27 mouse cellular contexts compared by ENCODE assay signal in genomic region chr12:5345088-5345487, GRCm38 (mm10). TPM values are rescaled to one million over a fixed set of nuclear protein-coding genes. Genes with fewer than 3 reads are reported as not detected.
"Had no signal": no experiment of that assay in that cellular context is flagged by ENCODE, and none has a peak within 500 bp of the region (broad histone marks: within the 10 kb centered on the region; RNA-seq: fewer than 3 reads in every experiment).

No protein-coding gene starts in this region.

- H3K9ac ChIP-seq: heart, embryonic 13.5 days; heart, embryonic 15.5 days; hindbrain, embryonic 12.5 days; hindbrain, embryonic 14.5 days; intestine, embryonic 15.5 days; kidney, embryonic 15.5 days; limb, embryonic 12.5 days; liver, embryonic 12.5 days had no signal

- H3K27me3 ChIP-seq: heart, embryonic 13.5 days; heart, embryonic 15.5 days; hindbrain, embryonic 12.5 days; intestine, embryonic 15.5 days; kidney, embryonic 15.5 days; limb, embryonic 12.5 days; liver, embryonic 12.5 days had no signal

- H3K4me2 ChIP-seq: heart, embryonic 11.5 days; heart, embryonic 13.5 days; heart, embryonic 15.5 days; hindbrain, embryonic 12.5 days; hindbrain, embryonic 14.5 days; intestine, embryonic 15.5 days; kidney, embryonic 15.5 days; limb, embryonic 12.5 days; liver, embryonic 12.5 days had no signal

- H3K9me3 ChIP-seq: heart, embryonic 13.5 days; heart, embryonic 15.5 days; hindbrain, embryonic 10.5 days; hindbrain, embryonic 12.5 days; intestine, embryonic 15.5 days; kidney, embryonic 15.5 days; limb, embryonic 10.5 days; limb, embryonic 12.5 days; liver, embryonic 12.5 days had no signal

- H3K4me1 ChIP-seq: hindbrain, embryonic 12.5 days; kidney, embryonic 15.5 days; limb, embryonic 10.5 days; limb, embryonic 12.5 days; liver, embryonic 12.5 days had no signal

- H3K36me3 ChIP-seq: heart, embryonic 13.5 days; heart, embryonic 15.5 days; intestine, embryonic 15.5 days; kidney, embryonic 15.5 days; liver, embryonic 12.5 days had no signal

- DNase-seq: gastrocnemius, adult 2 months; gastrocnemius, postnatal 10 days; gastrocnemius, postnatal 25 days; heart, adult 18-20 months; heart, postnatal 4 days; kidney, adult 18-20 months; kidney, adult 9 months; kidney, postnatal 10 days; kidney, postnatal 25 days; kidney, postnatal 4 days had no signal

- H3K27ac ChIP-seq: gastrocnemius, adult 2 months; heart, embryonic 13.5 days; heart, embryonic 15.5 days; hindbrain, embryonic 10.5 days; hindbrain, embryonic 12.5 days; hindbrain, embryonic 14.5 days; intestine, embryonic 15.5 days; kidney, embryonic 15.5 days; layer of hippocampus, adult 2 months; left cerebral cortex, adult 2 months; limb, embryonic 10.5 days; limb, embryonic 12.5 days; liver, embryonic 12.5 days had no signal

- ATAC-seq: forebrain, embryonic 16.5 days; hindbrain, embryonic 16.5 days; inflammation-experienced regulatory T-cells, adult 6 months; intestine, embryonic 15.5 days; liver, embryonic 12.5 days had no signal

- H3K4me3 ChIP-seq: gastrocnemius, adult 2 months; heart, embryonic 13.5 days; heart, embryonic 15.5 days; hindbrain, embryonic 10.5 days; hindbrain, embryonic 12.5 days; intestine, embryonic 15.5 days; kidney, embryonic 15.5 days; layer of hippocampus, adult 2 months; left cerebral cortex, adult 2 months; limb, embryonic 10.5 days; limb, embryonic 12.5 days; liver, embryonic 12.5 days had no signal

RNA-seq across cellular contexts. Expression of gene Klhl29, which starts 30.4 kb away (rescaled TPM):
- total RNA-seq: granulocyte monocyte progenitor cell, adult 5-6 weeks had no signal
